24 mouse cellular contexts compared by ENCODE assay signal in the genomic region with DNA sequence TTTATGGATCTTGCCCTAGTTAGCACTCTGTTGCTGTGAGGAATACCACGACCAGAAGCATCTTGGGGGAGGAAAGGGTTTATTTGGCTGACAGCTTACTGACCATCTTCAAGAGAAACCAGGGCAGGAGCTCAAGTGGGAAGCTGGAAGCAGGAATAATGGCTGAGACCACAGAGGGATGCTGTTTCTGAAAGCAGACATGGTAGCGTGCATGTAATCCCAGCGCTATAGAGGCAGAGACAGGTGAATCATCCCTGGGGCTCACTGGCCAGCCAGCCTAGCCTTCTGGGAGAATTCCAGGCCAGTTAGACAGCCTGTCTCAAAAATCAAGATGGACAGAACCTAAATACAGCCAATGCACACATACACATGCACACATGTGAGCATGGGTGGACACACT. TPM values are rescaled to one million over a fixed set of nuclear protein-coding genes. Genes with fewer than 3 reads are reported as not detected.
DNase-seq lines count a peak whose midpoint lies in the region; ATAC-seq lines count a peak whose summit lies in the region.
"Had no signal": no experiment of that assay in that cellular context is flagged by ENCODE, and none has a peak within 500 bp of the region (broad histone marks: within the 10 kb centered on the region; RNA-seq: fewer than 3 reads in every experiment).

No protein-coding gene starts in this region.

- no peak overlapping the region for H3K4me3 ChIP-seq in brown adipose tissue, adult 24 weeks (ENCODE audit: insufficient read depth, low read depth, low read length)
- no peak overlapping the region for H3K4me3 ChIP-seq in midbrain, embryonic 16.5 days (ENCODE audit: low read depth, low read length)

- no peaks in the 10 kb centered on the region for H3K27me3 ChIP-seq in midbrain, embryonic 16.5 days (ENCODE audit: control insufficient read depth, insufficient read depth, low read depth, low read length)
- H3K27me3 ChIP-seq: CH12.LX, Patski had no signal

- ATAC-seq in midbrain, embryonic 16.5 days, result no peak
- ATAC-seq: activated CD4-positive, CD25-positive, alpha-beta regulatory T cell, adult 4 months; CD4-positive, CD25-positive, alpha-beta regulatory T cell, adult 4 months; Patski had no signal

- H3K4me1 ChIP-seq in brown adipose tissue, adult 24 weeks (ENCODE audit: control insufficient read depth, insufficient read depth, insufficient read length, low read length), result peaks cover 6% of the 10 kb centered on the region
- no peaks in the 10 kb centered on the region for H3K4me1 ChIP-seq in midbrain, embryonic 16.5 days (ENCODE audit: control insufficient read depth, insufficient read depth, low read length)

- peak overlapping the region; percentile 43 for H3K27ac ChIP-seq in brown adipose tissue, adult 24 weeks (replicated peaks; ENCODE audit: low read depth, low read length)
- H3K27ac ChIP-seq in midbrain, embryonic 16.5 days (ENCODE audit: low read length), result no peak overlapping the region

- peak; percentile 25 for DNase-seq in adrenal gland, adult 2 months
- DNase-seq in adrenal gland, postnatal 4 days (ENCODE audit: low spot score in 2 of 2), result no peak
- peak; percentile 12 to 21 for DNase-seq in adrenal gland, postnatal 36 days
- DNase-seq in adrenal gland, postnatal 14 days, result no peak
- DNase-seq in heart, adult 11 months, result peak; percentile 52
- no peak for DNase-seq in heart, adult 9 months (ENCODE audit: low spot score in 2 of 2)
- DNase-seq: adrenal gland, adult 8-10 months; adrenal gland, postnatal 10 days; adrenal gland, postnatal 25 days; B cell, adult 2 months; cerebellum, adult 11 months; cerebellum, adult 11-12 months; cerebellum, adult 18-20 months; cerebellum, adult 2 months; cerebellum, adult 8-10 months; cerebellum, adult 9-10 months; cerebellum, adult 9-11 months had no signal

- no peaks in the 10 kb centered on the region for H3K9me3 ChIP-seq in midbrain, embryonic 16.5 days (replicated peaks; ENCODE audit: control insufficient read depth, low read length, poor library complexity, severe bottlenecking)
- H3K9me3 ChIP-seq: G1E had no signal

- 89% methylated on average over 3 of the region's 3 CpGs for WGBS in midbrain, embryonic 16.5 days

- no peaks in the 10 kb centered on the region for H3K36me3 ChIP-seq in midbrain, embryonic 16.5 days (ENCODE audit: control insufficient read depth, insufficient read depth, low read length)
- H3K36me3 ChIP-seq: G1E had no signal

- no peak overlapping the region for H3K9ac ChIP-seq in midbrain, embryonic 16.5 days (ENCODE audit: low read depth, low read length)

- H3K4me2 ChIP-seq in midbrain, embryonic 16.5 days (ENCODE audit: low read length), result no peak overlapping the region

RNA-seq across cellular contexts. Expression of a gene that starts 26.2 kb away (rescaled TPM):
- total RNA-seq in adrenal gland, adult 2 months (2021), result 10 to 100 TPM; 43.4 to 51.4 TPM
- 16.6 and 17.8 TPM in 2 replicates for polyA plus RNA-seq in adrenal gland, adult 2 months (2012; rRNA removed)
- total RNA-seq in adrenal gland, postnatal 4 days (2021), result 10 to 100 TPM; 58.1 to 70.9 TPM
- total RNA-seq in adrenal gland, postnatal 36 days (2021), result 10 to 100 TPM; 49.9 to 59.9 TPM
- total RNA-seq in adrenal gland, postnatal 14 days (2021), result 51.2 and 57.6 TPM in 2 replicates
- 24.6 and 25.6 TPM in 2 replicates for polyA plus RNA-seq in brown adipose tissue, adult 24 weeks (2012; ENCODE audit: insufficient read depth, insufficient read length, missing spikeins)
- polyA plus RNA-seq in midbrain, embryonic 16.5 days (2015; fragmentation: Nextera tagmentation; extraction: Ambion mirVana), result 30.0 and 30.3 TPM in 2 replicates

Comparison
In these comparisons a context has a peak if more than half of its experiments do, and no peak if none do; other contexts are left out.
1. DNase-seq: peak in adrenal gland, adult 2 months (single experiment), adrenal gland, postnatal 36 days (2 of 2) and heart, adult 11 months (single experiment); none in adrenal gland, postnatal 4 days (0 of 2), adrenal gland, postnatal 14 days (single experiment) and heart, adult 9 months (0 of 2).